Mouse (Mus musculus) intestine, embryonic 14.5 days (tissue): ENCODE data around the gene Kmt2c. TPM values are rescaled to one million over a fixed set of nuclear protein-coding genes. Genes with fewer than 3 reads are reported as not detected.
"Not testable (repeated sequence)": the region's sequence is repeated elsewhere in the genome, so short reads cannot be mapped to it uniquely, and the experiment has no call there.

Experiments used
- ATAC-seq: fragments of 200-750 bp; cut with Nextera tagmentation; replicated peaks from 2 replicates; pipeline ENCODE4 v1.8.0; 2017; ENCODE audit warnings: low read depth, moderate number of reproducible peaks, moderate TSS enrichment, moderate library complexity; ENCODE audit not compliant: low FRiP score, low TSS enrichment
- DNase-seq: peaks from one replicate; pipeline ENCODE4 v3.0.0-alpha.2; 2018; ENCODE audit warnings: low spot score
- H3K27ac ChIP-seq: fragments of 300-500 bp; sonication (generic); 2 replicates; pipeline ENCODE4 v1.5.1; 2014; ENCODE audit warnings: low read depth, mild to moderate bottlenecking, control low read depth
- H3K27me3 ChIP-seq: fragments of 300-500 bp; sonication (generic); replicated peaks from 2 replicates; pipeline ENCODE4 v1.6.1; 2014; ENCODE audit warnings: low read length, control low read depth; ENCODE audit not compliant: control insufficient read depth, insufficient read depth
- H3K36me3 ChIP-seq: fragments of 300-500 bp; sonication (generic); 2 replicates; pipeline ENCODE4 v1.6.1; 2014; ENCODE audit warnings: low read length, control low read depth; ENCODE audit not compliant: control insufficient read depth, insufficient read depth
- H3K4me1 ChIP-seq: fragments of 300-500 bp; sonication (generic); replicated peaks from 2 replicates; pipeline ENCODE4 v1.6.1; 2014; ENCODE audit warnings: low read length, control low read depth, mixed read lengths; ENCODE audit not compliant: control insufficient read depth, insufficient read depth
- H3K4me2 ChIP-seq: fragments of 300-500 bp; sonication (generic); 2 replicates; pipeline ENCODE4 v1.6.1; 2014; ENCODE audit warnings: low read length
- H3K4me3 ChIP-seq: fragments of 300-500 bp; sonication (generic); 2 replicates; pipeline ENCODE4 v1.5.1; 2014; ENCODE audit warnings: low read depth, low read length, control low read depth, mixed read lengths
- H3K9ac ChIP-seq: fragments of 300-500 bp; sonication (generic); 2 replicates; pipeline ENCODE4 v1.6.1; 2014; ENCODE audit warnings: mild to moderate bottlenecking, low read length
- H3K9me3 ChIP-seq: fragments of 300-500 bp; sonication (generic); 2 replicates; pipeline ENCODE4 v1.6.1; 2016; ENCODE audit warnings: low read length, control low read depth; ENCODE audit not compliant: control insufficient read depth
- WGBS: fragments of 180-500 bp; shearing (Covaris S2); extraction: QIAGEN DNeasy Blood & Tissue Kit; methylation state at CpG from one replicate; pipeline ENCODE4 v1.1.7; 2014; 5-methylcytosine and 5-hydroxymethylcytosine counted together
- polyA plus RNA-seq: library from polyadenylated mRNA; unstranded; fragments of >200 nt; fragmentation: Nextera tagmentation; extraction: Ambion mirVana; gene quantifications from 2 replicates; pipeline ENCODE4 v1.2.1, GENCODE M21; 2014

Kmt2c gene
- polyA plus RNA-seq, 1 experiment from 2014 or later: 19.7 TPM

- DNase-seq: no peak
- Histone ChIP-seq H3K4me3 (no peak overlapping the region), H3K4me2 (no peak overlapping the region), H3K36me3 (peaks cover 86% of the 10 kb centered on the region), H3K9me3 (no peaks in the 10 kb centered on the region), H3K9ac (no peak overlapping the region), H3K27ac (peak overlapping the region; percentile 47; the same call in 1 of the 2 replicates), H3K4me1 (no peaks in the 10 kb centered on the region), H3K27me3 (no peaks in the 10 kb centered on the region)
- peak; percentile 52; the same call in 1 of the 2 replicates for ATAC-seq
- 80% methylated on average over 8 of the region's 8 CpGs for WGBS
Observed at GRCm38 (mm10) chr5:25252825-25253544, 245.6 kb downstream of the Kmt2c start.

- Histone ChIP-seq H3K27me3 (no peaks in the 10 kb centered on the region), H3K4me1 (no peaks in the 10 kb centered on the region), H3K9me3 (no peaks in the 10 kb centered on the region), H3K27ac (peak overlapping the region; percentile 51), H3K36me3 (peaks cover 80% of the 10 kb centered on the region), H3K4me3 (no peak overlapping the region), H3K9ac (no peak overlapping the region), H3K4me2 (no peak overlapping the region)
- 60% methylated on average over 2 of the region's 2 CpGs for WGBS
- DNase-seq (peak; percentile 51), ATAC-seq (peak; percentile 70; the same call in 1 of the 2 replicates)
Observed at GRCm38 (mm10) chr5:25252423-25252822, 246.2 kb downstream of the Kmt2c start.

- Histone ChIP-seq H3K27ac (no peak overlapping the region), H3K4me3 (no peak overlapping the region), H3K4me1 (no peaks in the 10 kb centered on the region), H3K27me3 (no peaks in the 10 kb centered on the region), H3K36me3 (peaks cover 31% of the 10 kb centered on the region), H3K9ac (no peak overlapping the region), H3K4me2 (no peak overlapping the region), H3K9me3 (no peaks in the 10 kb centered on the region)
- DNase-seq: no peak
- ATAC-seq: no peak
- 65% methylated on average over 3 of the region's 3 CpGs for WGBS
Observed at GRCm38 (mm10) chr5:25247036-25247435, 251.5 kb downstream of the Kmt2c start.

- H3K36me3 ChIP-seq: peaks cover 25% of the 10 kb centered on the region
- DNase-seq (no peak), ATAC-seq (no peak)
- no peak overlapping the region for H3K27ac ChIP-seq
- no peak overlapping the region for H3K9ac ChIP-seq
- H3K4me2 ChIP-seq: no peak overlapping the region
- H3K27me3 ChIP-seq: no peaks in the 10 kb centered on the region
- H3K9me3 ChIP-seq: no peaks in the 10 kb centered on the region
- no peaks in the 10 kb centered on the region for H3K4me1 ChIP-seq
- H3K4me3 ChIP-seq: no peak overlapping the region
- 72% methylated on average over 1 of the region's 1 CpGs for WGBS
Observed at GRCm38 (mm10) chr5:25246473-25246865, 252.1 kb downstream of the Kmt2c start.

GRCm38 (mm10) chr5:25245806-25246472 is 252.6 kb downstream of the Kmt2c start:
- Histone ChIP-seq H3K4me3 (no peak overlapping the region), H3K9ac (no peak overlapping the region), H3K36me3 (peaks cover 22% of the 10 kb centered on the region), H3K4me1 (no peaks in the 10 kb centered on the region), H3K27me3 (no peaks in the 10 kb centered on the region), H3K4me2 (no peak overlapping the region), H3K9me3 (no peaks in the 10 kb centered on the region), H3K27ac (no peak overlapping the region)
- DNase-seq (no peak), ATAC-seq (no peak)
- 77% methylated on average over 10 of the region's 10 CpGs for WGBS

GRCm38 (mm10) chr5:25243101-25243500 is 255.5 kb downstream of the Kmt2c start:
- Histone ChIP-seq H3K36me3 (peaks cover 8% of the 10 kb centered on the region; the same call in 1 of the 2 replicates), H3K27ac (no peak overlapping the region), H3K4me3 (no peak overlapping the region), H3K9me3 (no peaks in the 10 kb centered on the region), H3K4me2 (no peak overlapping the region), H3K27me3 (no peaks in the 10 kb centered on the region), H3K4me1 (no peaks in the 10 kb centered on the region), H3K9ac (no peak overlapping the region)
- DNase-seq (no peak), ATAC-seq (no peak)
- 89% methylated on average over 6 of the region's 6 CpGs for WGBS

GRCm38 (mm10) chr5:25224377-25224776 is 274.2 kb downstream of the Kmt2c start:
- H3K27me3 ChIP-seq, H3K36me3 ChIP-seq, H3K27ac ChIP-seq, H3K9ac ChIP-seq, DNase-seq, H3K9me3 ChIP-seq, ATAC-seq, H3K4me1 ChIP-seq, H3K4me3 ChIP-seq: not testable (repeated sequence)
- peak overlapping the region; percentile 75; the same call in 1 of the 2 replicates for H3K4me2 ChIP-seq
- 81% methylated on average over 1 of the region's 1 CpGs for WGBS

GRCm38 (mm10) chr5:25222752-25223702 is 275.6 kb downstream of the Kmt2c start, which contains the start of gene E130116L18Rik:
E130116L18Rik (minus strand) TSS chr5:25223153.
- Histone ChIP-seq H3K36me3 (no peaks in the 10 kb centered on the region), H3K4me2 (peak within 1 kb of the TSS; percentile 75), H3K4me1 (peaks cover 8% of the 10 kb centered on the region), H3K9me3 (no peaks in the 10 kb centered on the region), H3K27ac (peak within 1 kb of the TSS; percentile 86), H3K9ac (peak within 1 kb of the TSS; percentile 82), H3K4me3 (peak within 1 kb of the TSS; percentile 65), H3K27me3 (no peaks in the 10 kb centered on the region)
- peak; percentile 97 for DNase-seq
- peak; percentile 98 for ATAC-seq
- 3% methylated on average over 72 of the region's 72 CpGs for WGBS
